Mouse (Mus musculus): ENCODE measurements around the gene Mylk2.

Gene Mylk2

GRCm38 (mm10) chr2:152944013-152944412, 32.9 kb downstream of the Mylk2 start:
- no peak for DNase-seq

- DNase-seq = no peak
Measured at GRCm38 (mm10) chr2:152947098-152947497, 35.9 kb downstream of the Mylk2 start.

DNA sequence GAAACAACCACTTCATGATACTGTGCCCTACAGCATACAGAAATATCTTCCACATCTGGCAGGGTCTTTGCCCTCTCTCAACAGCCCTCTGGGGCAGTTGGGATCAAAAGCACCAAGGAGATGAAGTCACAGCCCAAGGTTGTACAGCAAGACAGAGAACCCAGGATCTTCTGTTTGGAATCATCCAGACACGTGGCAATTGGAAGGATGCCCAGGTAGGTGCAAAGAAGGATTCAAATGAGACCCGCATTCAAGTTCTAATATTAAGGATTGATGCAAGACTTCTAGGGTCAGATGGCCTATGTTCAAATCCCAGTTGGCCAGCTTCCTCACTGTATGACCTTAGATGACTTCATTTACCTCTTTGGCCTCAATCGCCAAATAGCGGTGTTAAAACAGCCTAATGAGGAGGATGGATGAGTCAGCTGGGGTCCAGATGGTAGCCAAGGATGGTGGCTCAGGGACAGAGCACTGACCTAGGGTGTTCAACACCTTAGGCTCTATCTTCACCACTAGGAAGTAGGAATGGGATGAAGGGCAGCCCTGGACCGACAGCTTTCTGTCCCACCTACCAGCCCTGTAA, 37.4 kb downstream of the Mylk2 start:
- DNase-seq = no peak

DNA sequence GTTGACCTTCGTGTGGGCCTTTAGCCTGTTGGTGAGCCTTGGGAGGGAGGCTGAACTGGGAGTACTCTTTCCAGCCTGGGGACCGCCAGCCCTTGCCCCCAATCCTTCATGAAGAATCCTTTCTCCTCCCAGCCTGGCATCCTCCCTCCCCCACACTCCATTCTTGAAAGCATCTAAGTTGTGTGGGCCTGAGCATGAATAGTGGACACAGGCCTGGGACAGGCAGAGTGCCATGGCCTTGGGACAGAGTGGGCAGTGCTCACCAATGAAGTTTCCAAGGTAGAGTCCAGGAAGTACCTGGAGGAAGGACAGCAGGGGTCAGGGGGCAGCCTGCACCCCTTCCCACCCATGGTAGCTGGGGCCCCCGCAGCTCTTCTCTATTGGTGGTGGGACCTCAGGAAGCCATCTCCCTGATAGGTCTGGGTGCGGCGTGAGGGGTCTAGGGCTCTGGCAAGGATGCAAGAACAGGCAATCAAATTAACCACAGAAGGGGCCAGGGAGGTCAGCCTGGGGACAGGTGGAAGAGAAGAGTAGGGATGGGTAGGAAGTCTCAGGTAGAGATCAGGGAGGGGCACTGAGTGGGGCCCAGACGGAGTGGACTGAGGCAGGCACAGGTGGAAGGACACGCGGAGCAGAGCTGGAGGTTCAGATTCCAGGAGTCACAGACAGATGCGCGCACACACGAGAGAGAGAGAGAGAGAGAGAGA, 39.4 kb downstream of the Mylk2 start:
- DNase-seq = no peak

GRCm38 (mm10) chr2:152951065-152951849, 40.1 kb downstream of the Mylk2 start, which contains the start of gene Dusp15:
TSS of gene Dusp15 (minus strand) at chr2:152951698.
- peak; percentile 68 for DNase-seq

DNA sequence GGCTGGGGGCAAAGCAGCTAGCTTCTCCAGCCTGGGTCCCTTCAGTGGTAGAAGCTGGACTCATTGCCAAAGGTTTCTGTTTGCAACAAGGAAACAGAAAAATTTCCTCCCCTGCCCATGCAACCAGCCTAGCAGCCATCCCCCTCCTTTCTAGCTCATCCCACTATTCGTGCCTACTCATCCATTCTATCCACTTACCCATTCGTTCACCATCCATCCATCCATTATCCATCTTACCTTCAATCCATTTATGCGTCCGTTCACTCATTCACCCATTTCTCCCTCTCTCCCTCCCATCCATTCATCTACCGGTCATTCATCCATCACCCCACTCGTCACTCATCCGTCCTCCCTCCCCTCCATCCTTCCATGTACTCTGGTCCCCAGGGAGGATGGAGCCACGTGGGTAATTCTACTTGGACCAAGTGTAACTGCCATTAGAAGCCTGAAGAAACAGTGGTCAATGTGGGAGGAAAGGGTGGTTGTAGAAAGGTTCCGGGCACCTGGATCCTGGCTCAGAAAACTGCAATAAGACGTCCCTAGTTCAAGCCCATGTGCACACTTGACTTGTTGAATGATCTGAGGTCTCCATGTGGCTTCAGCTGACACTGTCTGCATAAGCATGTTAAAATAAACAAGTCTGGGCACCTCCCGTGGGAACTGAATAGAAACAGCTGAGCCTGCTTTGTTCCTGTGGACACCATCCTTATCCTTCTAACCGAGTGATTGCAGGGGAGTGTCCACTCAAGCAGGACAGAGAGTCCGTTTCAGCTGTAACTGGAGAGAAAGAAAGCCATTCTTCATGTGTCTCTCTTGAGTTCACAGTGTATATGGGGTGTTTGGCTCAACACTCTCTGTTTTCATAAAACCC, 40.9 kb downstream of the Mylk2 start:
- no peak for DNase-seq

DNA sequence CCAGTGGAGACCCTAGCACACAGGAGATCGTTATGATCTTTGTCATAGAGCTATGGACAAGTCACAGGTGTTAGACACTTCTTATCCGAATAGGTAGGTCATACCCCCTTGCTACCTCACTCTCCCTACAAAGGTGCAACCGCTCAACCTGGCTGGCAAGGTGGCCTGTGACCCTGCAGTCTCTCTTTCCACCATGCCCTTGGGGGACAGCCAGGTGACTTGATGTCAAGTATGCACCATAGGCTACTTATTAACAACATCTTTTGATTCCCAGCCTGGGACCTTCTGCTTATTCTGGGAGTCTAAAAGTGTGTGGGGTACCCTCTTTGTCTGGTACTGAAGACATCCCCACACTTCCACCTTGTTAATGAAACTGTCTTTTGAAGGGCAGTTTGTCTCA, 47.0 kb downstream of the Mylk2 start:
- DNase-seq = no peak

DNA sequence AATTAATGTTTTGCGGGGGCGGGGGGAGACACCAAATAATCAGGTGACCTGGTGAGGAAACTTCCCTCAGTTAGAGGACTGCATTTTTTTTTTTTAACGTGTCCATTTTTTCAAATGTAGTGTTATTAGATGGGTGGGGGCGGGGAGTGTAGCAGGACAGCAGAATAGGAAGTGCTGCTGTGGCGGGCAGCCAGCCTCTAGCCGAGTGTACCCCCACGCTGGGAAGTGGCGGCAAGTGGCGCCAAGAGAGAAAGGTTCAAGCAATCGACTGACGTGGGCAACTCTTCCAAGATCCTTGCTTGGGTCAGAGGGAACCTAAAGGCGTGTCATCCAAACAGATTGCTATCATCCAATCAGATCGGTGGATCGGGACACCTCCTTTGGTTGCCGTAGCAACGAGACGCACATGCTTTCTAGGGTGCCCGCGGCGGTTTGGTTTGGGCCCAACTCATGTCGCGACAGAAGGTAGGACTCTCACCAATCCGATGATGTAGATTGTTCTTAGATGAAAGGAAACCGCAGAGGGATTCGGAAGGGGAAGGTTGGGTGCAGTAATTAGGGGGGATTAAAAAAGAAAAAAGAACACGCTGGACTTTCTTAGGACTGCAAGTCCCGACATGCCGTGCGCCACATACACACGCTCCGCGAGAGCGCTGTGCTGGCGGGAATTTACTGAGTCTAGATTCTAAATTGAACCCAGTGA, 51.1 kb downstream of the Mylk2 start, which contains the start of gene Ttll9:
Ttll9 (plus strand) TSS at position 395 of the 703 bp plus-strand sequence.
- DNase-seq = peak; percentile 71

DNA sequence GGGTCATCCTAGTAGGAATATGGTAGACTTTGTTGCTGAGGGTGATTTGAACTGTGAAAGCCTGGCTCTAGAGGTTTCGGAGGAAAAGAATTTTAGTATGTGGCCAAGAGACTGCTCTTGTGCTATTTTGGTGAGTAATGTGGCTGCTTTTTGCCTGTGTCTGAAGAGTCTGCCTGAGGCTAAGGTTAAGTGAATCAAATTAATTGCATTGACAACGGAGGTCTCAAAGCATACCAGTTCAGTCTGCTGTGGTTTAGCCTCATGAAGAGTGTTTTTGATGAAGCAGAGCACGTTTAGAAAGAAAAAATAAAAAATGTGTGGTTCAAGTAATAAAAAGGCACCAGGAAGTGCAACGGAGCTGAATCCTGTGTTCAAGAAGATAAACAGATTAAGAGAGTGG, 54.4 kb downstream of the Mylk2 start:
- DNase-seq = no peak
